Comparison of ENCODE assay signal across 8 mouse cellular contexts in genomic region chr8:76901430-76902204, GRCm38 (mm10). TPM values are rescaled to one million over a fixed set of nuclear protein-coding genes. Genes with fewer than 3 reads are reported as not detected.
DNase-seq lines count a peak whose midpoint lies in the region; ATAC-seq and TF ChIP-seq lines count a peak whose summit lies in the region.

No protein-coding gene starts in this region.

- peak overlapping the region; percentile 77 for H3K4me3 ChIP-seq in forebrain, embryonic 15.5 days
- H3K4me3 ChIP-seq in liver, embryonic 16.5 days (ENCODE audit: low read depth, low read length) = peak overlapping the region; percentile 63
- peak overlapping the region; percentile 65 for H3K4me3 ChIP-seq in neural tube, embryonic 12.5 days
- peak overlapping the region; percentile 76 for H3K4me3 ChIP-seq in stomach, postnatal 0 days (ENCODE audit: low read depth, low read length)

- no peaks in the 10 kb centered on the region for H3K36me3 ChIP-seq in forebrain, embryonic 15.5 days
- H3K36me3 ChIP-seq in liver, embryonic 16.5 days (ENCODE audit: control insufficient read depth, insufficient read depth) = no peaks in the 10 kb centered on the region
- no peaks in the 10 kb centered on the region for H3K36me3 ChIP-seq in neural tube, embryonic 12.5 days
- H3K36me3 ChIP-seq in stomach, postnatal 0 days (ENCODE audit: control insufficient read depth, insufficient read depth, low read length) = no peaks in the 10 kb centered on the region

- TF ChIP-seq CTCF in stomach, postnatal 0 days (IDR thresholded peaks at IDR 0.05; ENCODE audit: low read depth) = no peak

- 0% methylated on average over 41 of the region's 41 CpGs for WGBS in forebrain, embryonic 15.5 days
- WGBS in large intestine, adult 2 months = under 1% methylated on average over 39 of the region's 41 CpGs
- under 1% methylated on average over 39 of the region's 41 CpGs for WGBS in liver, embryonic 16.5 days (ENCODE audit: insufficient replicate concordance)
- 1% methylated on average over 41 of the region's 41 CpGs for WGBS in neural tube, embryonic 12.5 days
- WGBS in stomach, postnatal 0 days = under 1% methylated on average over 39 of the region's 41 CpGs

- peaks cover 42% of the 10 kb centered on the region; the same call in 1 of the 2 replicates for H3K27me3 ChIP-seq in forebrain, embryonic 15.5 days
- H3K27me3 ChIP-seq in liver, embryonic 16.5 days (ENCODE audit: control insufficient read depth, insufficient read depth, low read depth, low read length) = peaks cover 44% of the 10 kb centered on the region
- peaks cover 40% of the 10 kb centered on the region for H3K27me3 ChIP-seq in neural tube, embryonic 12.5 days (replicated peaks)
- H3K27me3 ChIP-seq in stomach, postnatal 0 days (ENCODE audit: control insufficient read depth, insufficient read depth, low read length) = no peaks in the 10 kb centered on the region; the same call in 1 of the 2 replicates

- H3K4me1 ChIP-seq in forebrain, embryonic 15.5 days = peaks cover 33% of the 10 kb centered on the region
- H3K4me1 ChIP-seq in liver, embryonic 16.5 days (ENCODE audit: control insufficient read depth, low read depth, low read length) = no peaks in the 10 kb centered on the region
- peaks cover 25% of the 10 kb centered on the region for H3K4me1 ChIP-seq in neural tube, embryonic 12.5 days
- no peaks in the 10 kb centered on the region for H3K4me1 ChIP-seq in stomach, postnatal 0 days (replicated peaks; ENCODE audit: control insufficient read depth, insufficient read depth)

- peak; percentile 99 for DNase-seq in ES-CJ7 (ENCODE audit: low read depth, low spot score)
- DNase-seq in cerebellum, adult 11 months = peak; percentile 98
- DNase-seq in heart, postnatal 14 days = peak; percentile 95 to 96
- DNase-seq in large intestine, adult 2 months (ENCODE audit: low read depth, low spot score) = peak; percentile 96
- DNase-seq in stomach, postnatal 0 days (ENCODE audit: low spot score) = peak; percentile 98

- no peaks in the 10 kb centered on the region for H3K9me3 ChIP-seq in forebrain, embryonic 15.5 days
- H3K9me3 ChIP-seq in liver, embryonic 16.5 days (replicated peaks; ENCODE audit: control insufficient read depth, low read length) = no peaks in the 10 kb centered on the region
- no peaks in the 10 kb centered on the region for H3K9me3 ChIP-seq in neural tube, embryonic 12.5 days
- H3K9me3 ChIP-seq in stomach, postnatal 0 days (ENCODE audit: control insufficient read depth, low read length) = no peaks in the 10 kb centered on the region

- H3K4me2 ChIP-seq in forebrain, embryonic 15.5 days (replicated peaks) = peak overlapping the region; percentile 97
- H3K4me2 ChIP-seq in liver, embryonic 16.5 days (ENCODE audit: low read depth, low read length) = peak overlapping the region; percentile 72
- peak overlapping the region; percentile 99 for H3K4me2 ChIP-seq in neural tube, embryonic 12.5 days (replicated peaks)
- H3K4me2 ChIP-seq in stomach, postnatal 0 days (replicated peaks; ENCODE audit: low read depth) = peak overlapping the region; percentile 99

- ATAC-seq in forebrain, embryonic 15.5 days (replicated peaks) = peak; percentile 97
- peak; percentile 90 for ATAC-seq in liver, embryonic 16.5 days (ENCODE audit: low read depth)
- ATAC-seq in neural tube, embryonic 12.5 days (ENCODE audit: low FRiP score, low read depth) = peak; percentile 96
- ATAC-seq in stomach, postnatal 0 days (ENCODE audit: low FRiP score, low TSS enrichment) = peak; percentile 99

- TF ChIP-seq EP300 in stomach, postnatal 0 days (optimal IDR thresholded peaks at IDR 0.05) = no peak

- H3K27ac ChIP-seq in forebrain, embryonic 15.5 days (replicated peaks) = no peak overlapping the region
- no peak overlapping the region for H3K27ac ChIP-seq in liver, embryonic 16.5 days (ENCODE audit: low read length)
- H3K27ac ChIP-seq in neural tube, embryonic 12.5 days = no peak overlapping the region
- H3K27ac ChIP-seq in stomach, postnatal 0 days (replicated peaks) = 0 out of 2 replicates have a peak overlapping the region, but pooled peaks have one; percentile 13

- intact Hi-C loops in heart, postnatal 14 days (cut with DNase I) = loop anchor here (5.0 kb wide), 2 partner anchors 146 to 231 kb away; no protein-coding TSS in a partner anchor

- peak overlapping the region; percentile 48 for H3K9ac ChIP-seq in forebrain, embryonic 15.5 days (replicated peaks)
- peak overlapping the region; percentile 31; the same call in 1 of the 2 replicates for H3K9ac ChIP-seq in liver, embryonic 16.5 days (ENCODE audit: low read depth, low read length)
- H3K9ac ChIP-seq in neural tube, embryonic 12.5 days = 0 out of 2 replicates have a peak overlapping the region, but pooled peaks have one; percentile 26
- H3K9ac ChIP-seq in stomach, postnatal 0 days (ENCODE audit: low read length) = peak overlapping the region; percentile 57

RNA-seq across cellular contexts. Expression of gene Nr3c2, which starts 2.4 kb away (rescaled TPM):
- polyA plus RNA-seq in forebrain, embryonic 15.5 days (2015; fragmentation: Nextera tagmentation; extraction: Ambion mirVana) = 2.4 and 3.5 TPM in 2 replicates
- total RNA-seq in heart, postnatal 14 days (2021) = 10 to 100 TPM; 12.5 to 15.3 TPM
- polyA plus RNA-seq in large intestine, adult 2 months (2012; rRNA removed) = 5.4 and 11.6 TPM in 2 replicates
- 1.3 and 2.1 TPM in 2 replicates for polyA plus RNA-seq in liver, embryonic 16.5 days (2015; fragmentation: Nextera tagmentation; extraction: Ambion mirVana)
- polyA plus RNA-seq in neural tube, embryonic 12.5 days (2016; fragmentation: Nextera tagmentation; extraction: Ambion mirVana) = 1.7 and 2.0 TPM in 2 replicates
- polyA plus RNA-seq in stomach, postnatal 0 days (2015; fragmentation: Nextera tagmentation; extraction: Ambion mirVana) = 2.5 and 2.8 TPM in 2 replicates
